Mouse (Mus musculus): ENCODE results near the gene Akr1b3.

GRCm38 (mm10) chr6:34290681-34291080 lies 26.6 kb downstream of the Akr1b3 start:
- TF ChIP-seq E2F4 (IDR thresholded peaks at IDR 0.05; ENCODE audit: borderline replicate concordance, low read depth, low read length) (no peak), USF1 (IDR thresholded peaks at IDR 0.05; ENCODE audit: low read depth, low read length) (no peak), MAFK (IDR thresholded peaks at IDR 0.05; ENCODE audit: borderline replicate concordance, low read depth, low read length) (no peak), EP300 (IDR thresholded peaks at IDR 0.05; ENCODE audit: low read depth in 1 of 2, low read length in 2 of 2) (no peak), POLR2A (IDR thresholded peaks at IDR 0.05; ENCODE audit: control insufficient read depth in 1 of 2, insufficient read depth in 1 of 2, low read depth in 1 of 2, low read length in 2 of 2, poor library complexity in 1 of 2) (no peak), MAX (IDR thresholded peaks at IDR 0.05; ENCODE audit: low read length) (no peak)

Data from MEL (cell line).